In the genomic region with DNA sequence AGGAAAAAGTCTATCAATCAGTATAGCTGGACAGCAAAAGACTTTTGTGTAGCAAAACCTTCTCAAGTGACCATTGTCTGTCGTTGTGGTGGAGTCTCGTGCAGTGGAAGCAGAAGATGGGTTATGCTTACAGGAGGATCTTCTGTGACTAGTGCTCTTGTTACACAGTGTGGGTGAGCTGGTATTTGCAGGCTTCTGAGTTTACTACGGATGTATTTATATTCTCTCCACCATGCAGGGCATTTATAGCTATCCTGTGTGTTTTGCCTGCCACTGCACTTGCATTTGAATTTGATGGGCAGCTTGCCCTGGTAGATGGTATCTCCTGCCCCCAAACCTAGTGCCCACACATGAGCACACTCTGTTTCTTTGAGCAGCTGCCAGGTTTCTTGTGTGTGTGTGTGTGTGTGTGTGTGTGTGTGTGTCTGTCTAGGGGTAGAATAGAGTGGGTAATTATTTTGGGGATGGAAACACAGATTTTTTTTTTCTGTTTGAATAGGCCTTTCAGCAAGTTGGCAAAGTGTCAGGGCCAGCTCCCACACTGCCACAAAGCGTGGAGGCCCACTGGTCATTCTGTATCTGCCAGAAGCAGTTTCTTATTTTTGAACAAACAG, we compare ENCODE assay signal across 10 mouse cellular contexts.
DNase-seq lines count a peak whose midpoint lies in the region; ATAC-seq lines count a peak whose summit lies in the region.
"Had no signal": no experiment of that assay in that cellular context is flagged by ENCODE, and none has a peak within 500 bp of the region (broad histone marks: within the 10 kb centered on the region; RNA-seq: fewer than 3 reads in every experiment).

No protein-coding gene starts in this region.

- H3K9me3 ChIP-seq in neural tube, embryonic 12.5 days, result no peaks in the 10 kb centered on the region
- H3K9me3 ChIP-seq: embryonic facial prominence, embryonic 15.5 days had no signal

- 0 out of 2 replicates have a peak, but pooled peaks cover 4% of the 10 kb centered on the region for H3K36me3 ChIP-seq in neural tube, embryonic 12.5 days
- H3K36me3 ChIP-seq: embryonic facial prominence, embryonic 15.5 days; limb, embryonic 12.5 days had no signal

- DNase-seq in neural tube, embryonic 10.5 days (ENCODE audit: extremely low spot score, low spot score), result no peak
- peak; percentile 23 to 44 for DNase-seq in frontal cortex, postnatal 10 days (ENCODE audit: low spot score in 2 of 2)
- peak; percentile 13 to 65 for DNase-seq in left cerebral cortex, adult 8-10 months (ENCODE audit: low spot score in 2 of 2)
- DNase-seq in testis, postnatal 14 days (ENCODE audit: low spot score), result peak; percentile 26
- DNase-seq in yolk sac, embryonic 10.5 days (ENCODE audit: low spot score), result no peak
- DNase-seq in heart, adult 8-10 months (ENCODE audit: low spot score), result no peak
- DNase-seq in liver, result no peak

- H3K27ac ChIP-seq in neural tube, embryonic 12.5 days, result peak overlapping the region; percentile 50; the same call in 1 of the 2 replicates
- H3K27ac ChIP-seq: embryonic facial prominence, embryonic 15.5 days; limb, embryonic 12.5 days had no signal

- H3K27me3 ChIP-seq in neural tube, embryonic 12.5 days (replicated peaks), result no peaks in the 10 kb centered on the region
- H3K27me3 ChIP-seq: embryonic facial prominence, embryonic 15.5 days; limb, embryonic 12.5 days had no signal

- ATAC-seq in neural tube, embryonic 12.5 days (ENCODE audit: low FRiP score, low read depth), result no peak

- peaks cover 16% of the 10 kb centered on the region for H3K4me1 ChIP-seq in neural tube, embryonic 12.5 days
- H3K4me1 ChIP-seq: limb, embryonic 12.5 days had no signal

- no peak overlapping the region for H3K4me2 ChIP-seq in neural tube, embryonic 12.5 days (replicated peaks)
- H3K4me2 ChIP-seq: embryonic facial prominence, embryonic 15.5 days; limb, embryonic 12.5 days had no signal

- 47% methylated on average over 4 of the region's 4 CpGs for WGBS in neural tube, embryonic 12.5 days

- H3K9ac ChIP-seq in neural tube, embryonic 12.5 days, result peak overlapping the region; percentile 8; the same call in 1 of the 2 replicates
- H3K9ac ChIP-seq: embryonic facial prominence, embryonic 15.5 days; limb, embryonic 12.5 days had no signal

- no peak overlapping the region for H3K4me3 ChIP-seq in neural tube, embryonic 12.5 days
- H3K4me3 ChIP-seq: embryonic facial prominence, embryonic 15.5 days; limb, embryonic 12.5 days had no signal

Comparison
In these comparisons a context has a peak if more than half of its experiments do, and no peak if none do; other contexts are left out.
1. DNase-seq: peak in frontal cortex, postnatal 10 days (2 of 2), left cerebral cortex, adult 8-10 months (2 of 2) and testis, postnatal 14 days (single experiment); none in neural tube, embryonic 10.5 days (single experiment), yolk sac, embryonic 10.5 days (single experiment), heart, adult 8-10 months (single experiment) and liver (single experiment).